Mouse (Mus musculus) midbrain, embryonic 11.5 days (tissue): ENCODE measurements at regions not wholly inside any gene's neighbourhood (a gene's known extent, or its start where the extent isn't known, plus 50 kb on each side); places are given as distances from the start of the nearest gene placed in this dataset.

ENCODE experiments used
- ATAC-seq: fragments of 200-750 bp; cut with Nextera tagmentation; 2 replicates; pipeline ENCODE4 v1.8.0; 2017; ENCODE audit warnings: moderate TSS enrichment, moderate library complexity; ENCODE audit not compliant: low FRiP score
- DNase-seq: peaks from one replicate; pipeline ENCODE4 v3.0.0; 2015; ENCODE audit warnings: low spot score; ENCODE audit errors: missing footprints
- H3K27ac ChIP-seq: fragments of 300-500 bp; sonication (generic); 2 replicates; pipeline ENCODE4 v1.5.1; 2014; ENCODE audit warnings: low read depth, low read length
- H3K27me3 ChIP-seq: fragments of 300-500 bp; sonication (generic); 2 replicates; pipeline ENCODE4 v1.6.1; 2014; ENCODE audit warnings: mild to moderate bottlenecking, low read length, moderate library complexity, mixed read lengths; ENCODE audit not compliant: control insufficient read depth, insufficient read depth
- H3K36me3 ChIP-seq: fragments of 300-500 bp; sonication (generic); 2 replicates; pipeline ENCODE4 v1.6.1; 2014; ENCODE audit warnings: mild to moderate bottlenecking, low read length, moderate library complexity, mixed read lengths; ENCODE audit not compliant: control insufficient read depth, insufficient read depth
- H3K4me1 ChIP-seq: fragments of 300-500 bp; sonication (generic); 2 replicates; pipeline ENCODE4 v1.6.1; 2014; ENCODE audit warnings: low read length; ENCODE audit not compliant: control insufficient read depth, insufficient read depth
- H3K4me2 ChIP-seq: fragments of 300-500 bp; sonication (generic); 2 replicates; pipeline ENCODE4 v1.6.1; 2014; ENCODE audit warnings: mild to moderate bottlenecking, moderate library complexity
- H3K4me3 ChIP-seq: fragments of 300-500 bp; sonication (generic); 2 replicates; pipeline ENCODE4 v1.5.1; 2014; ENCODE audit warnings: low read depth, low read length
- H3K9ac ChIP-seq: fragments of 300-500 bp; sonication (generic); 2 replicates; pipeline ENCODE4 v1.6.1; 2014; ENCODE audit warnings: low read length
- H3K9me3 ChIP-seq: fragments of 300-500 bp; sonication (generic); 2 replicates; pipeline ENCODE4 v1.6.1; 2016; ENCODE audit warnings: low read length; ENCODE audit not compliant: control insufficient read depth
- WGBS: fragments of 180-500 bp; shearing (Covaris S2); extraction: QIAGEN DNeasy Blood & Tissue Kit; methylation state at CpG from one replicate; pipeline ENCODE4 v1.1.7; 2014; 5-methylcytosine and 5-hydroxymethylcytosine counted together

DNA sequence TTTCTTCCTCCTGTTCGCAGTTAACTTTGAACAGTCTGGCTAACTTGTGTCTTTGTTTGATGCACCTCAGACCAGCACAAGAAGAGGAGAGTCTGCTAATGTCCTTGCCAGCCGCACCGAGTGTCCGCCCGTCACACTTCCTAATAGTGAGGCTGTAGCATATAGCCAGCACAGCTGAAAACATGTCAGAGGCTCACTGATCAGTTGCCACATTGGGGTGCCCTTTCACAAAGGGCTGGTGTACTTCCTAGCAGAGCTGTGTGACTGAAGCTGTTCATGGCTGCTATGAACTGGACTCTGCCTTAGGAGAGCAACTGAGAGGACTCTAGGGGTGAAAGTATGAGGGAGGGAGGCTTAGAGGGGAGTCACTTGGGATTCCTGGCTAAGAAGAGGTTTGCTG is 293.7 kb upstream of the Kcnh8 start:
- H3K36me3 ChIP-seq: no peaks in the 10 kb centered on the region
- no peaks in the 10 kb centered on the region for H3K9me3 ChIP-seq
- no peak overlapping the region for H3K27ac ChIP-seq
- H3K4me1 ChIP-seq: no peaks in the 10 kb centered on the region
- H3K4me3 ChIP-seq: no peak overlapping the region
- H3K4me2 ChIP-seq: no peak overlapping the region
- WGBS: 93% methylated on average over 5 of the region's 5 CpGs
- no peak overlapping the region for H3K9ac ChIP-seq
- no peak for ATAC-seq
- DNase-seq: no peak
- no peaks in the 10 kb centered on the region for H3K27me3 ChIP-seq

GRCm38 (mm10) chr17:52304133-52304532 is 298.4 kb upstream of the Kcnh8 start:
- no peak for DNase-seq
- Histone ChIP-seq H3K27me3 (no peaks in the 10 kb centered on the region), H3K4me1 (no peaks in the 10 kb centered on the region), H3K27ac (no peak overlapping the region), H3K9me3 (no peaks in the 10 kb centered on the region), H3K4me3 (no peak overlapping the region), H3K36me3 (no peaks in the 10 kb centered on the region), H3K4me2 (no peak overlapping the region), H3K9ac (no peak overlapping the region)
- 79% methylated on average over 4 of the region's 4 CpGs for WGBS
- ATAC-seq: no peak

- no peak overlapping the region for H3K9ac ChIP-seq
- H3K27me3 ChIP-seq: no peaks in the 10 kb centered on the region
- ATAC-seq (no peak), DNase-seq (no peak)
- 96% methylated on average over 4 of the region's 4 CpGs for WGBS
- no peaks in the 10 kb centered on the region for H3K36me3 ChIP-seq
- H3K27ac ChIP-seq: no peak overlapping the region
- H3K4me3 ChIP-seq: no peak overlapping the region
- H3K4me2 ChIP-seq: no peak overlapping the region
- no peaks in the 10 kb centered on the region for H3K9me3 ChIP-seq
- H3K4me1 ChIP-seq: no peaks in the 10 kb centered on the region
These were observed 299.2 kb upstream of the Kcnh8 start for GRCm38 (mm10) chr17:52303320-52303719.

DNA sequence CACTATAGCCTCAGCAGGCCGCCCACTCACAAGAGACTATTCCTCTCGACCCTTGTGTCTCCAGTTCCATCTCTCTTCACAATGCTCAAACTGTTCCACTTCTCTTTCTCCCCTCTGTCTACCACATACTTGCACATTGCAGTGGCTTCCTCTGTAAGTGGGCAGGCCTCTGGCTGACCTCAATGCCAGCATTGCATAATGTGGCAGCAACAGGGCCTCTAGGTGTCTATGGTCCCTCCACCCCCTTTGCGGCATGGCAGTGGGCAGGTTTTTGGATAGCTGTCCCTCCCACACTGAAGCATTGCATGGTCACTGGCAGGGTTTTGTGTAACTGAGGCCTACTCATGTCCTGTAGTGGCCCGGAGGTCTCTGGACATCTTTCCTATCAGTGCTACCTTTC is 302.7 kb upstream of the Kcnh8 start:
- Histone ChIP-seq H3K4me3 (no peak overlapping the region), H3K27ac (no peak overlapping the region), H3K4me1 (no peaks in the 10 kb centered on the region), H3K4me2 (no peak overlapping the region), H3K27me3 (no peaks in the 10 kb centered on the region), H3K36me3 (no peaks in the 10 kb centered on the region), H3K9me3 (no peaks in the 10 kb centered on the region), H3K9ac (no peak overlapping the region)
- WGBS: 90% methylated on average over 4 of the region's 4 CpGs
- ATAC-seq: no peak
- no peak for DNase-seq

DNA sequence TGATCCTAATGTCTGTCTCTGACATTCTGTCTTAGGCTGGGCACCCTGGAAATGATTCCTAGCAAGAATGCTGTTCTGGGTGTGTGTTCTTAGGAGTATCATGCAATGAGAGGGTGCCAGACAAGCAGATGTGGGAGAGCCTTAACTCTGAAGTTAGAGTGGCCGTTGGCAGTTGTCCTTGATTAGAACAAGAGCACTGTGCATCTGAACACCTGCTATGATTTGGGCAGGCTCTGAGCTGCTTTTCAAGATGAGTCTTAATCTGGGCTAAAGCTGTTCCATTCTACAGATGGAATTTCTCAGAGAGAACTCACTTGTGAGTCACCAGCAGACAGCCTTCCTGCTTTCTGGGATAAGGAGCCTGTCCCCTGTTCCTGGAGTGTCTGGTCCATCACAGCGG is 317.1 kb upstream of the Kcnh8 start:
- no peaks in the 10 kb centered on the region for H3K9me3 ChIP-seq
- H3K36me3 ChIP-seq: no peaks in the 10 kb centered on the region
- WGBS: 90% methylated on average over 2 of the region's 2 CpGs
- no peak for DNase-seq
- H3K4me3 ChIP-seq: no peak overlapping the region
- no peak overlapping the region for H3K27ac ChIP-seq
- H3K4me1 ChIP-seq: no peaks in the 10 kb centered on the region
- ATAC-seq: no peak
- H3K27me3 ChIP-seq: no peaks in the 10 kb centered on the region
- no peak overlapping the region for H3K9ac ChIP-seq
- no peak overlapping the region for H3K4me2 ChIP-seq

- Histone ChIP-seq H3K9me3 (no peaks in the 10 kb centered on the region), H3K27ac (no peak overlapping the region), H3K4me3 (no peak overlapping the region), H3K4me1 (no peaks in the 10 kb centered on the region), H3K9ac (no peak overlapping the region), H3K36me3 (no peaks in the 10 kb centered on the region), H3K27me3 (no peaks in the 10 kb centered on the region), H3K4me2 (no peak overlapping the region)
- WGBS: 74% methylated on average over 3 of the region's 3 CpGs
- DNase-seq (no peak), ATAC-seq (no peak)
These were observed 320.2 kb upstream of the Kcnh8 start for GRCm38 (mm10) chr17:52282264-52282663.

DNA sequence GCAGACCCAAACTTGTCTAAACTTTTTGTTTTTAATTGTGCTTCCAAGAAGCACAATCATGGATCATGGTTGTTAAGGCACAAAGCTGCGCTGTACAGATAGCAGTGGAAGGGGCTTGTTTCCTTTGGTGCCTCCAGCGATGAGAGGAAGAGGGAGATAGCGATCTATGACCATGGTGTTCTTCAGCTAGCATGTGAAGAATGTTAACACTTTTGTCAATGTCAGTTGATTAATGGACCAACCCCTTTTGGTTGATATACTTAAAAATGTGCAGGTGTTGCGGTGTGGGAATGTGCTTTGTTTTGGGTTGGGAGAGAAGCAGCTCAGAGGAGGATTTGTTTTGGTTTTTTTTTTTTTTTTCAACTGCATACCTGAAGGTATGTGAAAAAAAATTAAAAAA is 324.0 kb upstream of the Kcnh8 start:
- no peaks in the 10 kb centered on the region for H3K9me3 ChIP-seq
- no peak overlapping the region for H3K9ac ChIP-seq
- no peak for ATAC-seq
- no peak for DNase-seq
- no peaks in the 10 kb centered on the region for H3K27me3 ChIP-seq
- 91% methylated on average over 4 of the region's 4 CpGs for WGBS
- H3K4me3 ChIP-seq: no peak overlapping the region
- H3K27ac ChIP-seq: no peak overlapping the region
- H3K4me2 ChIP-seq: no peak overlapping the region
- H3K36me3 ChIP-seq: no peaks in the 10 kb centered on the region
- H3K4me1 ChIP-seq: no peaks in the 10 kb centered on the region

DNA sequence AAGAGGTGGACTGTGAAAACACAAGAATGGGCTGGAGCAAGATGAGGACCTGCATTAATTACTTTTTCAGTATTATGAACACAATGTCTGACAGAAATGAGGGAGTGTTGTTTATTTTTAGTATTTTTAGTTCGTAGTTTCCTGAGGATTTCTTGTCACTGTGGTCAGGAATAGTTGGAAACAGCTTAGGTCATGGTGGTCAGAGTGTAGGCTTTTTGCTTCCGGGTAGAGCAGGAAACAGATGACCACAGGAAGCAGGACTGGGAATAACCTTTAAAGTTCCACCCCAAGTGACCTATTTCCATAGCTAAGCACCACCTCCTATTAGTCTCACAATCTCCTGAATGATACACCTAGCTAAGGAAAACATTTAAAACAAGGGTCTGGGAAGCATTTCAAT is 333.7 kb upstream of the Kcnh8 start:
- Histone ChIP-seq H3K4me2 (no peak overlapping the region), H3K27ac (no peak overlapping the region), H3K27me3 (no peaks in the 10 kb centered on the region), H3K4me1 (no peaks in the 10 kb centered on the region), H3K36me3 (no peaks in the 10 kb centered on the region), H3K9me3 (no peaks in the 10 kb centered on the region), H3K4me3 (no peak overlapping the region), H3K9ac (no peak overlapping the region)
- no peak for ATAC-seq
- WGBS: 80% methylated on average over 2 of the region's 2 CpGs
- DNase-seq: no peak

GRCm38 (mm10) chr17:52251284-52251683 is 351.2 kb upstream of the Kcnh8 start:
- H3K9ac ChIP-seq: no peak overlapping the region
- no peak overlapping the region for H3K4me3 ChIP-seq
- no peaks in the 10 kb centered on the region for H3K27me3 ChIP-seq
- no peak overlapping the region for H3K27ac ChIP-seq
- H3K36me3 ChIP-seq: no peaks in the 10 kb centered on the region
- DNase-seq (no peak), ATAC-seq (no peak)
- H3K4me2 ChIP-seq: no peak overlapping the region
- no peaks in the 10 kb centered on the region for H3K9me3 ChIP-seq
- no peaks in the 10 kb centered on the region for H3K4me1 ChIP-seq

DNA sequence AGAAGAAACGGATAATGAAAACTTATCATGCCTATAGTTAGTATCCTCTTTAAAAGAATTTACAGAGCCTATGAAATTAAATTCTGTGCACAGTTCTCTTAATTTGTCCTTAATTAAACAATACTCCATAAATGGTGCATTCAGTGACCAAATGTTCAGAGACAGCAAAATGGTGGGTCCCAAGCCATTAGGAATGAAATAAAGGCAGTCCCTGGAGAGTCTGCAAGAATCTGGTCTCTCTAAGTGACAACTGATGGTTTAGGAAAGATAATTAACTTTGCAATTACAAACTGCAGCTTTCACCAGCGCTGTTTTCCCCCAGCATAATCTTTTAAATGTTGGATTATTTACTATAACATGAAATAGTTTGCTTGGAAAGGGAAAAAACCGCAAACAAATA is 376.9 kb upstream of the Kcnh8 start:
- Histone ChIP-seq H3K36me3 (no peaks in the 10 kb centered on the region), H3K4me1 (no peaks in the 10 kb centered on the region), H3K27me3 (no peaks in the 10 kb centered on the region), H3K9me3 (no peaks in the 10 kb centered on the region), H3K9ac (no peak overlapping the region), H3K4me3 (no peak overlapping the region), H3K27ac (no peak overlapping the region), H3K4me2 (no peak overlapping the region)
- ATAC-seq: no peak
- WGBS: 83% methylated on average over 3 of the region's 3 CpGs
- DNase-seq: no peak
